Mouse (Mus musculus) hindbrain, embryonic 14.5 days (tissue): Measurements from ENCODE around the gene Mrpl49. TPM values are rescaled to one million over a fixed set of nuclear protein-coding genes. Genes with fewer than 3 reads are reported as not detected.
"Not testable (repeated sequence)": the region's sequence is repeated elsewhere in the genome, so short reads cannot be mapped to it uniquely, and the experiment has no call there.

Experiments used
- ATAC-seq: fragments of 200-750 bp; cut with Nextera tagmentation; 2 replicates; pipeline ENCODE4 v1.8.0; 2017; ENCODE audit warnings: moderate number of reproducible peaks, mild to moderate bottlenecking, moderate TSS enrichment, moderate library complexity; ENCODE audit not compliant: low FRiP score
- DNase-seq: peaks from one replicate; pipeline ENCODE4 v3.0.0-alpha.2; 2015; ENCODE audit warnings: low spot score
- H3K27ac ChIP-seq: fragments of 300-500 bp; sonication (generic); 2 replicates; pipeline ENCODE4 v1.5.1; 2014; ENCODE audit warnings: mild to moderate bottlenecking, moderate library complexity
- H3K27me3 ChIP-seq: fragments of 300-500 bp; sonication (generic); 2 replicates; pipeline ENCODE4 v1.6.1; 2014; ENCODE audit warnings: mild to moderate bottlenecking, low read length, mixed read lengths; ENCODE audit not compliant: control insufficient read depth, insufficient read depth
- H3K36me3 ChIP-seq: fragments of 300-500 bp; sonication (generic); replicated peaks from 2 replicates; pipeline ENCODE4 v1.6.1; 2014; ENCODE audit not compliant: control insufficient read depth, insufficient read depth
- H3K4me1 ChIP-seq: fragments of 300-500 bp; sonication (generic); replicated peaks from 2 replicates; pipeline ENCODE4 v1.6.1; 2014; ENCODE audit warnings: antibody characterized with exemption, low read length, mixed read lengths; ENCODE audit not compliant: control insufficient read depth, insufficient read depth
- H3K4me2 ChIP-seq: fragments of 300-500 bp; sonication (generic); replicated peaks from 2 replicates; pipeline ENCODE4 v1.6.1; 2014; ENCODE audit warnings: mild to moderate bottlenecking, moderate library complexity
- H3K4me3 ChIP-seq: fragments of 300-500 bp; sonication (generic); replicated peaks from 2 replicates; pipeline ENCODE4 v1.5.1; 2014; ENCODE audit warnings: mild to moderate bottlenecking, low read length
- H3K9ac ChIP-seq: fragments of 300-500 bp; sonication (generic); 2 replicates; pipeline ENCODE4 v1.6.1; 2014
- H3K9me3 ChIP-seq: fragments of 300-500 bp; sonication (generic); 2 replicates; pipeline ENCODE4 v1.6.1; 2016; ENCODE audit warnings: low read length; ENCODE audit not compliant: control insufficient read depth
- WGBS: fragments of 180-500 bp; shearing (Covaris S2); extraction: QIAGEN DNeasy Blood & Tissue Kit; methylation state at CpG from one replicate; pipeline ENCODE4 v1.1.7; 2014; 5-methylcytosine and 5-hydroxymethylcytosine counted together
- polyA plus RNA-seq: library from polyadenylated mRNA; unstranded; fragments of >200 nt; fragmentation: Nextera tagmentation; extraction: Ambion mirVana; gene quantifications from 2 replicates; pipeline ENCODE4 v1.2.1, GENCODE M21; 2014

Gene Mrpl49
- polyA plus RNA-seq, 1 experiment from 2014 or later, result 64.5 TPM

- peaks cover 28% of the 10 kb centered on the region for H3K36me3 ChIP-seq
- H3K9ac ChIP-seq, result peak overlapping the region; percentile 85
- peak; percentile 31 for ATAC-seq
- peak overlapping the region; percentile 98 for H3K4me2 ChIP-seq
- H3K27ac ChIP-seq, result peak overlapping the region; percentile 99
- H3K27me3 ChIP-seq, result no peaks in the 10 kb centered on the region
- 22% methylated on average over 20 of the region's 20 CpGs for WGBS
- peak overlapping the region; percentile 98 for H3K4me3 ChIP-seq
- DNase-seq, result no peak
- H3K9me3 ChIP-seq, result no peaks in the 10 kb centered on the region
- H3K4me1 ChIP-seq, result peaks cover 21% of the 10 kb centered on the region
Measured at GRCm38 (mm10) chr19:6045366-6046293, 12.0 kb downstream of the Mrpl49 start.

DNA sequence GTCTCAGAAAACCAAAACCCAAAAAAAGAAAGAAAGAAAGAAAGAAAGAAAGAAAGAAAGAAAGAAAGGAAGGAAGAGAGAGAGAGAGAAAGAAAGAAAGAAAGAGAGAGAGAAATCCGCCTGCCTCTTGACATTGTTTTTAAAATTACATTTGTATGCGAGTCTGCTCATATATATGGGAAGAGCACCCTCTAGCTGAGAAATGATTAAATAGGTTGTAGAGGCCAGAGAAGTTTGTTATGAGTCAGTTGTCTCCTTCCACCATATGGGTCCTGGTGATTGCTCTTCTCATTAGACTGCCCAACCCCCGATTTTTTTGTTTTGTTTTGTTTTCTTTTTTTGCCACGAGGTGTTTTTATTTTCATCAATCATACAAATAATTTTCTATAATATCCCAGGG, 13.5 kb downstream of the Mrpl49 start:
- 67% methylated on average over 4 of the region's 4 CpGs for WGBS

DNA sequence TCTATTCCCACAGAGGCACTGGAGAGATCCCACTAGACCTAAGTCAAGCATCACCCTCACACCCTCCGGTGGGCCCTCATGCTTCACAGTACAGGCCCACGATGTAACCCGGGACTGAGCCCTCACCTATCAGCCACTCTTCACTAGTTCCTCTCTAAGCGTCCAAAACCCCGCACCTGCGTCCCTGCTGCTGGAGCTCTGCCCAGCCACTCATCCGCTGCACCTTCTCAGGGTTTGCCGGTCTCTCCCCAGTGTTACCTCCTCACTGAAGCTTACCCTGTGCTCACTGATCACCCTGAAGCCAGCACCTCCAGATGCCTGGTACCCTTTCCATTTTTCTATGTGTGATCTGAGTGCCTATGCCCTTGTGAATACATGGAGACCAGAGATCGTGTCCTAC, 15.3 kb downstream of the Mrpl49 start:
- Histone ChIP-seq H3K27me3 (no peaks in the 10 kb centered on the region), H3K9ac (peak overlapping the region; percentile 24; the same call in 1 of the 2 replicates), H3K36me3 (no peaks in the 10 kb centered on the region), H3K9me3 (no peaks in the 10 kb centered on the region), H3K4me1 (peaks cover 10% of the 10 kb centered on the region), H3K4me3 (no peak overlapping the region), H3K4me2 (no peak overlapping the region), H3K27ac (no peak overlapping the region)
- 76% methylated on average over 9 of the region's 9 CpGs for WGBS
- ATAC-seq, result no peak
- DNase-seq, result no peak

More for the DNA sequence above, 13.5 kb downstream of the Mrpl49 start:
- not testable (repeated sequence) for ATAC-seq, H3K4me2 ChIP-seq, H3K4me3 ChIP-seq, H3K27ac ChIP-seq, H3K9ac ChIP-seq, H3K27me3 ChIP-seq, H3K9me3 ChIP-seq
- DNase-seq, result peak; percentile 62
- Histone ChIP-seq H3K4me1 (peaks cover 21% of the 10 kb centered on the region), H3K36me3 (peaks cover 12% of the 10 kb centered on the region)

GRCm38 (mm10) chr19:6040002-6040401, 17.6 kb downstream of the Mrpl49 start:
- Histone ChIP-seq H3K27ac (no peak overlapping the region), H3K9me3 (no peaks in the 10 kb centered on the region), H3K4me1 (peaks cover 2% of the 10 kb centered on the region), H3K36me3 (no peaks in the 10 kb centered on the region), H3K4me2 (no peak overlapping the region), H3K27me3 (no peaks in the 10 kb centered on the region), H3K4me3 (no peak overlapping the region), H3K9ac (no peak overlapping the region)
- ATAC-seq (no peak), DNase-seq (no peak)

GRCm38 (mm10) chr19:6038326-6038725, 19.3 kb downstream of the Mrpl49 start:
- no peaks in the 10 kb centered on the region for H3K9me3 ChIP-seq
- no peak for DNase-seq
- no peak overlapping the region for H3K4me2 ChIP-seq
- no peaks in the 10 kb centered on the region for H3K4me1 ChIP-seq
- no peaks in the 10 kb centered on the region for H3K36me3 ChIP-seq
- WGBS, result 85% methylated on average over 7 of the region's 7 CpGs
- no peak overlapping the region for H3K27ac ChIP-seq
- H3K4me3 ChIP-seq, result no peak overlapping the region
- H3K9ac ChIP-seq, result no peak overlapping the region
- H3K27me3 ChIP-seq, result no peaks in the 10 kb centered on the region
- ATAC-seq, result no peak

DNA sequence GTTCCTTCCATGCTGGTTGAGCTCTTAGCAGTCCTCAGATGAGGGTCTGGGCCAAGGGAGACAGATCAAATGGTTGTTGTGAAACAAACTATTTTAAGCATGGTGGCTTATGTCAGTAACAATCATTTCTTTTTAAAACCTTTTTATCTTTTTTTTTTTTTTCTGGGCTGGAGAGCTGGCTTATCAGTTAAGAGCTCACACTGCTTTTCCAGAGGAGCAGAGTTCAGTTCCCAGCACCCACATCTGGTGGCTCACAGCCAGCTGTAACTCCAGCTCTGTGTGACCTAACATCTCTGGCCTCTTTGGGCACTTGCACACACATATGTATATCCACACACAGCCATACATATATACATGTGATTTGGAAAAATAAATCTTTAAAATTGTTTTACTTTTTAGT, 19.9 kb downstream of the Mrpl49 start:
- Histone ChIP-seq H3K4me1 (no peaks in the 10 kb centered on the region), H3K9ac (no peak overlapping the region), H3K4me3 (no peak overlapping the region), H3K27me3 (no peaks in the 10 kb centered on the region), H3K27ac (no peak overlapping the region), H3K36me3 (no peaks in the 10 kb centered on the region), H3K9me3 (no peaks in the 10 kb centered on the region), H3K4me2 (no peak overlapping the region)
- no peak for ATAC-seq
- DNase-seq, result no peak

DNA sequence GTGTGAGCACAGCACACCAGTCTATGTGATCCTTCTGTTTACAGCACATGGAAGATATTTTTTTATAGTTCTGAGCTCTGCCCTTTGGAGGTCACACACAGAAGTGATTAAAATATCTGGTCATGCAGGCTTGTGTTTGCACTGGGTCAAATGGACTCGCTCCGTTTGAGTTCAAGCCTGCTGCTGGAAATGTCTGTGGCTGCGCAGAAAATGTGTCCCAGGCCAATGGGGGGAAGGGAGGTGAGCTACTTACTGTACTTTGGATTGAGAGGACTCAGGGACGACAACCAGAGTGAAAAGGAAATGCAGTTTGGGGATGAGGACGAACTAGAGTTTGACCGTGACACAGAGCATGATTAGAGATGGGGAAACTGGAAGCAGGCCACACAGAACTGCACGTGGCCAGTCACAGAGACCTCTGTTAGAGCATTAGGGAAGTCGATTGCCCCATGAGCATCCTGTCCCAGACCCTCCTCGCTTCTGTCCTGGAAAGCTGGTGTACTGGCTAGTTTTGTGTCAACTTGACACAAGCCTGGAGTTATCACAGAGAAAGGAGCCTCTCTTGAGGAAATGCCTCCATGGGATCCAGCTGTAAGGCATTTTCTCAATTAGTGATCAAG, 21.5 kb downstream of the Mrpl49 start:
- no peaks in the 10 kb centered on the region for H3K9me3 ChIP-seq
- H3K4me1 ChIP-seq, result no peaks in the 10 kb centered on the region
- DNase-seq, result no peak
- no peak for ATAC-seq
- no peak overlapping the region for H3K9ac ChIP-seq
- no peak overlapping the region for H3K27ac ChIP-seq
- 79% methylated on average over 9 of the region's 9 CpGs for WGBS
- no peak overlapping the region for H3K4me2 ChIP-seq
- no peaks in the 10 kb centered on the region for H3K27me3 ChIP-seq
- no peak overlapping the region for H3K4me3 ChIP-seq
- H3K36me3 ChIP-seq, result no peaks in the 10 kb centered on the region

DNA sequence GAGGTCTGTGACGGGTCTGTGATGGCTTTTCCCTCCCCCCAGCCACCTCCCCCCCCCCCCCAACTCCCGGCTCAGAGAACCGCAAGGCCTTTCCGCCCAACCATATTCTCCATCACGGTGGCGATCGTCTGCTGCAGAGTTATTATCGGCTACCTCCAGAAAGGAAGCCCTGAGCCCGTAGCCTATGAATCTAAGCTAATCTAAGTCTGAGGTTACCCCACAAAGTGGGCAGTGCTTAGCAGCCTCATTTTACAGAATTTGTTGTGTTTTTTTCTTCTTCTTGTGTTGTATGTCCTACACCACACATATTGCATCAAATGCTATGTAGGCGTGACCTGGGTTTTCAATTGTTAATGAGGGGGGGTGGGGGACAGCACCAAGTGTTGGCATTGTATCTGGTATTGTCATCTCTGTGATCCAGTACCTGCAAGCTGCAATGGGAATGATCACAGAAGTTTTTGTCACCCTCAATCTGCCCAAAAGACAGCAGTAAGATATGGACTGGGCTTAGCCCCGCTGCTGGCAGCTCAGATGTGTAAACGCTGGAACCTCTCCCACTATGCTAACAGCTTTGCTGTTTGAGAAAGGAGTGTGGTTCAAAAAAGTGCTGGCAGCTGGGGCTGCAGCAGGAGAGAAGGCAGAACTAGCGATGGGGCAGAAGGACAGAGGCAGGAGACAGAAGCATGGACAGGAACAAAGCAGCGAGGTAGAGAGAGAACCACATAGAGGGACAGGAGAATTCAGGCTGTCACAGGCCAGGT, 26.9 kb downstream of the Mrpl49 start:
- no peak overlapping the region for H3K27ac ChIP-seq
- no peak overlapping the region for H3K4me2 ChIP-seq
- H3K36me3 ChIP-seq, result no peaks in the 10 kb centered on the region
- no peaks in the 10 kb centered on the region for H3K9me3 ChIP-seq
- DNase-seq (no peak), ATAC-seq (no peak)
- WGBS, result 74% methylated on average over 14 of the region's 14 CpGs
- H3K27me3 ChIP-seq, result no peaks in the 10 kb centered on the region
- H3K9ac ChIP-seq, result no peak overlapping the region
- no peak overlapping the region for H3K4me3 ChIP-seq
- H3K4me1 ChIP-seq, result no peaks in the 10 kb centered on the region

GRCm38 (mm10) chr19:6029426-6029825, 28.2 kb downstream of the Mrpl49 start:
- Histone ChIP-seq H3K9ac (no peak overlapping the region), H3K4me2 (no peak overlapping the region), H3K9me3 (no peaks in the 10 kb centered on the region), H3K27me3 (no peaks in the 10 kb centered on the region), H3K4me1 (no peaks in the 10 kb centered on the region), H3K4me3 (no peak overlapping the region), H3K36me3 (no peaks in the 10 kb centered on the region), H3K27ac (no peak overlapping the region)
- DNase-seq (no peak), ATAC-seq (no peak)
- WGBS, result 83% methylated on average over 9 of the region's 9 CpGs
